Mouse (Mus musculus): Measurements from ENCODE around the gene Xpc.
"Not testable (repeated sequence)": the region's sequence is repeated elsewhere in the genome, so short reads cannot be mapped to it uniquely, and the experiment has no call there.

The Xpc gene

DNA sequence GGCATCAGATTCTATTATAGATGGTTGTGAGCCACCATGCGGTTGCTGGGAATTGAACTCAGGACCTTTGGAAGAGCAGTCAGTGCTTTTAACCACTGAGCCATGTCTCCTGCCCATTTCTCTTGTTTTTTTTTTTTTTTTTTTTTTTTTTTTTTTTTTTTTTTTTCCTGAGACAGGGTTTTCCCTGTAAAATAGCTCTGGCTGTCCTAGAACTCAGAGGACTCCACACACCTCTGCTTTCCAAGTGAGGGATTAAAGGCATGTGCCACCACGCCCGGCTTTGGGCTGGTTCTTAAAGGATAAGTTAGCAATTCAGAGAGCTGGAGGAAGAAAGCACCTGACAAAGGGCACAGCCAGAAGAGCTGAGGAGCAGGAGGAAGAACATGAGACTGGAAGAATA lies 44.3 kb downstream of the Xpc start:
- DNase-seq, result not testable (repeated sequence)

DNA sequence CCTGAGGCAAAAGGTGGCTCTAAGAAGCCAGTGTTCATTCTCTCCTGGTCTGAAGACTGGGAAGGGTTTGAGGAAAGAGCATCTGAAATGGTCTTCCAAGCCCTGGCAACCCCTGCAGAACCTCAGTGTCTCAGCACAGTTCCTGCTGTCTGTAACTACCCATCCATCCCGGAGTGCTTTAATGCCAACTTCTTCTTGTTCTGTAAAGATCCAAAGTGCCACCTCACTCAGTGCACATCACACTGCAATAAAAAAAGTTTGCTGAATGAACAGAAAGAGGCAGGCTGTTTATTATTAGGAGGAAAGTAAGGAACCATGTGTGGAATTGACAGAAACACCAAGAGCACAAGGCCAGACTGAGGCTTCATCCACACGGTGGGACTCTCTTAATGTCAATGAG lies 45.0 kb downstream of the Xpc start:
- DNase-seq, result no peak

DNA sequence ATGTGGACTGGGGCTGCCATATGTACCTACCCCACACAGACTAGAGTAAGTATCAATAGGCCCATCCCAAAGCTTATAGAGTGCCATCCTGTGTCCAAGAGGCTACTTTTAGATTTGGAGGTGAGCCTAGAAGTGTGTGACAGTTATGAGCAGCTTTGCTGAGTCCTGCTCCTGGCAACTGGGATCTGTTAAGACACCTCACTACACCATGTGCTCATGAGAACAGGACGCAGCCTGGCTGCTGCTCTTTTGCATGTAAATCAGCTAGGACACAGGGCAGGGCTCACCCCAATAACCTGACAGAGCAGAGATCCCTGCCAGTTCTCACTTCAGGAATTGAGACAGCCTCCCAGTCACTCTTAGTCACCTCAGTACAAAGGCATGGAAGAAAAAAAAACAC lies 48.6 kb downstream of the Xpc start:
- no peak for DNase-seq

DNA sequence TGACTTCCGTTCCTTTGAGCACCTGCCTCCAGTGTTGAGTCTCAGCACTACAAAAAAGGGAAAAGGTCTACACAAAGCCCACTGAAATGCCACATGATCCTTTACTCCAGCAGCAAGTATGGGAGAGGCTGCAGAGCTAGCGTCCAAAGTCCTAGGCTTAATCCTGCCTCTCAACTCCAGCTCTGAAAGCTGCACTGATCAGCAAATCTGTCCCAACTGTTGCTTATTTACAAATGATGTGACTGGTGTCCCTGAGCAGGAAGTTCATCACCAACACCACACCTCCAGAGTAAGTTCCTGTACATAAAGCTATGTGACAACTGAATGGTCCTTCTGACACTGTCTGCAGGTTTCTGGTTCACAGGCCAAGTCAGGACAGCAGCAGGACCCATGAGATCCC lies 49.9 kb downstream of the Xpc start:
- DNase-seq, result no peak

DNA sequence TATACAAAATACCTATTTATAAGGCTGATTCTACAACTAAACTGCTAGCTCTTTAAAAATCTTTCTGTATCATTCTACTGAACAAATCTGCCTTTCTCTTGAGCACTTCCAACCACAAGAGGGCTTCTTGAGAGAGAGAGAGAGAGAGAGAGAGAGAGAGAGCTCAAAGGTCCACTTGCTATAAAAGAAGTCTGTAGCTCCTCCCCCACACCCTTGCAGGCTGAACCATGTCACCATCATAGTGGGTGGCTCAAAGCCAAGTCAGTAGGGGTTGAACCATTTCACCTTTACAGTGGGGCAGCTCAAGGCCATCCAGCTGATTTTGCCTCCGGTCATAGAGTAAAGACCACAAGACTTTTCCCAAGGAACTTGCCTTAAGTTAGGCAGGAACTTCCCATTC lies 56.2 kb downstream of the Xpc start:
- DNase-seq, result no peak

DNA sequence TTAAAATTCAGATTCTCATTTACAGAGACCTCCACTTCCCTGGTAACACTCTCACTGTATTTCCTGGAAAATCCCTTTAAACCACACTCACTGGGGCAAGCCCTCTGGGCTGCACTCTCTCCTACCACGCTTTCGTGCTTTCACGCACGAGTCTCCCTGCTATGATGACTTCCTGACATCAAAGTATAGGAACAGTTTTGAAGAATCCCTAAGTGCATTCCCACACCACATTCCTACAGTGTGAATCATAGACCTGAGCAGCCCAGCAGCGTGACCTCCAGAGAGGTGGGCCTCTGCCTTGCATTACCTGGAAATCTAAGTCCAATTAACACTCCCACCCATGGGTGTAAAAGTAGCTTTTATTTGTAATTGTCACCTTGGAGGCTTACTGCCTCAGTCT lies 61.1 kb downstream of the Xpc start:
- no peak for DNase-seq

DNA sequence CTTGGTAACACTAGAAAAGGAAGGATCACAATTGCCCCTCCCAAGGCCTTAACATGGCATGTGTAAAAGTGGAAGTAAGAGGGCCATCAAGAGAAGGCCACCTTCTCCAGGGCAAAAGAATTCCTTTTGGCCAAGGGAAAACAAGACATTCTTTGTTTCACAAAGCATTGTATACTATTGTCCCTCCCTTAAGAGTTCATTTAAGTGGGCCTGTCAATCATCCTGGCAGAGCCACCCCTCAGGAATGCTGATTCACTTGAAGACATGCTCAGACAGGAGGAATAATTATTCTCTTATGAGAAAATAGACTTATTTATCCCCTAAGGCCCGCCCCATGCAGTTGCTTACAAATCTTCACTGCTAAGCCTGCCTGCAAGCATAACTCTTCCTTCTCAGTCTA lies 63.6 kb downstream of the Xpc start:
- no peak for DNase-seq

DNA sequence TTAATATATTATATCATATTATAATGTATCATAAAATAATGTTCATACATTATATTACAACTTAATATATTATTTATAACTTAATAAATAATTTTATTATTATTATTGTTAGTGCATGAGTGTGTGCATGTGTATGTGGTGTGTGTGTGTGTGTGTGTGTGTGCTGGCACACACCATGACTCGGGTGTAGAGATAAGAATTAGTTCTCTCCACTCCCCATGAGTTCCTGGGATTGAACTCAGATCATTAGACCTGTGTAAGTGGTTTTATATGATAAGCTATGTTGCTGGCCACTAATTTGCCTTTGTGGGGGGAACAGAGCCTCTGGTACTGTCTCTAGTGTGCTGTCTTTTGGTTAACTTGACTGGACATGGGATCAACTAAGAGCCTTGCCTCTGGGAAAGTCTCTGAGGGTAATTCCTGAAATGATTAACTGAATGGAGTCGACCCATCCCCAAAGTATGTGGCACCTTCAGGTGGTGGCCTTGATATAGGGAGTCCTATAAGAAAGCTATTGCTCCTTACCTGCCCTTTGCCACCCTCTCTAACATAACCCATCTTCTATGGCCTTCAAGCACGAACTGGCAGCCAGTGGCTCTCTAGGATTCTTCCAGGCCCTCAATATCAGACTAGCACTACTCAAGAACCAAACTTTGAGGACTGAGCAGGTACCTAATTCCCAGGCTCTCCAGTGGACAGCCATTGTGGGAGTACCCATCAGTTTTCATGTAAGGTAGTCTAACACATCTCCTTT lies 66.0 kb downstream of the Xpc start:
- no peak for DNase-seq

DNA sequence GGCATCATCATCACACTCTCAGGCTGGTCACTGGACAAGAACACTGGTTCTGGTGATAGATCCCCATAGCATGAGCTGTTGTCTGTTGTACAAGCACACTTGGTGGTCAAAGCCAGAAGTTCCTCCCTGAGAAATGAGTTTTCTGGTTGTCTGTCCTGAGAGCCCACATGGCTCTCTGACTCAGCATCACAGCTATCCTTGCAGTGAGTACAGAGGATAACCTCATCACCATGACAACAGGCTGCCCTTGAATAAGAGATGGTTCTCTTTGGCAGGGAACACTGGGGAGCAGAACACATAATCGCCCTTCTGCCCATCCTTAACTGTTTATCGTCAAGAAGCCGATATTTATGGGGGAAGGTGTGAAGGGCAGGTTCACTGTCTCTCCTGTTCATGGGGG lies 70.4 kb downstream of the Xpc start:
- DNase-seq, result no peak

DNA sequence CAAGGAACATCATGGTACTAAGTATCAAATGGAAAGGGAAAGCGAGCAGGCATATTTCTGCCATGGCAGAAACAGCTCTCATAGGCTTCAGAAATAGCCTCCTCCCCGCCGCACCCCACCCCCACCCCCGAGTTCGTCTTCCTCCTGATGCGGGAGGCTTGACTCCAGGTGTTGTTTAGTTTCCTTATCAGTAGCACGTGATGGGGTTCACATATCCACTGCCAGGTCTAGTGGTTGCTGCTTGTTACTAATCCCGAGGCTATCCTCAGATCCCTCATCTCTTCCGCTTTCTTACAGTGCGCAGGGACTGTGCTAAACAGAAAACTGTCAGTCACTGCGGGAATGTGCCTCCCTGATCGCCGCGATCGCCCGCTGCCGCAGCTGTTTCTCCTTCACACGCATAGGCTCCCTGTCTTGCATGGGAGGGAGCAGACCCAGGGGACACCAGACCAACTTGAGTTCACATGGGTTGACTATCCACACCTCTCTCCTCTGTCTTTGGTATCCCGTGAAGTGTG lies 74.5 kb downstream of the Xpc start:
- DNase-seq, result peak; percentile 9

DNA sequence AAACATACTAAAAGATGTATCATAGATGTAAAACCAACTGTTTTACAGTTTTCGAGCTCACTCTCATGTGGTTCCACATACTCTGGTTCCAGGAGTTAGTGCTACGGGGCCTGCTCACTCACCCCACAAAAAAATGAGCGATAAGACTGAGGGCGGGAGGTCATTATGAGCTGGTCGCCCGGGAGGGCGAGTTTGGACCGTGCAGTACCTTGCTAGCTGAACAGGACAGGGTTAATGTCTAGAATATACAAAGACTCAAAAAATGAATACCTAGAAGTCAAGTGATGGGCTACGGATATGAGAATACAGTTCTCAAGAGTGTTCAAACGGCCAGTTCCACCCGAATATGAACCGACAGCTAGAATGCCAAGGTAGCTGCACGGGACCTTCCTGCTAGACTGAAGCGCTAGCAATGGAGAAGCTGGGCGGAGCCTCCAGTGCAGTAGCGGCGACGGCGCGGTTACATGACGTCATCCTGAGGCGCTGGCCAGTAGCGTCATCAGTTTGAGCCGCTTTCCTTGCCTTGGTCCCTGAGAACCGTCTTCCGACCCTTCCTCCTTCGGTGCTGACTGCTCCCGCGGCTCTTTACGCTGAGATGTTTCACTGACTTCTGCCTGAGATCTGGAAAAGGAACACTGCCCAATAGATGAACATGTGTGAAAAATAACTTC lies 75.1 kb downstream of the Xpc start:
- peak; percentile 93 for DNase-seq
